Mouse (Mus musculus) bone marrow, adult 2 months (tissue): ENCODE results near the gene Ngp.

Experiments used
- CTCF ChIP-seq: fragments of 200-500 bp; IDR thresholded peaks from 2 replicates; pipeline ENCODE4 v1.5.1; 2011; ENCODE audit warnings: low read length, control low read depth; ENCODE audit not compliant: control insufficient read depth, insufficient read depth
- POLR2A ChIP-seq: fragments of 200-500 bp; IDR thresholded peaks from 2 replicates; pipeline ENCODE4 v1.6.1; 2011; ENCODE audit warnings: low read depth, mild to moderate bottlenecking, control low read depth, low read length, borderline replicate concordance; ENCODE audit not compliant: control insufficient read depth

GRCm38 (mm10) chr9:110448356-110448755, 28.8 kb downstream of the Ngp start:
- TF ChIP-seq CTCF (no peak), POLR2A (no peak)
